9 mouse cellular contexts compared by ENCODE assay signal in genomic region chr8:10017231-10017630, GRCm38 (mm10). TPM values are rescaled to one million over a fixed set of nuclear protein-coding genes. Genes with fewer than 3 reads are reported as not detected.
DNase-seq lines count a peak whose midpoint lies in the region; ATAC-seq lines count a peak whose summit lies in the region.
"Had no signal": no experiment of that assay in that cellular context is flagged by ENCODE, and none has a peak within 500 bp of the region (broad histone marks: within the 10 kb centered on the region; RNA-seq: fewer than 3 reads in every experiment).

No protein-coding gene starts in this region.

- no peaks in the 10 kb centered on the region for H3K9me3 ChIP-seq in hindbrain, embryonic 14.5 days (ENCODE audit: control insufficient read depth, low read length)
- no peaks in the 10 kb centered on the region; the same call in 1 of the 2 replicates for H3K9me3 ChIP-seq in hindbrain, embryonic 12.5 days (replicated peaks)
- H3K9me3 ChIP-seq: intestine, embryonic 15.5 days had no signal

- no peaks in the 10 kb centered on the region for H3K36me3 ChIP-seq in hindbrain, embryonic 14.5 days (replicated peaks; ENCODE audit: control insufficient read depth, insufficient read depth)
- no peaks in the 10 kb centered on the region for H3K36me3 ChIP-seq in hindbrain, embryonic 12.5 days
- H3K36me3 ChIP-seq: intestine, embryonic 15.5 days had no signal

- H3K4me3 ChIP-seq in hindbrain, embryonic 14.5 days (replicated peaks; ENCODE audit: low read length): no peak overlapping the region
- no peak overlapping the region for H3K4me3 ChIP-seq in hindbrain, embryonic 12.5 days
- H3K4me3 ChIP-seq: intestine, embryonic 15.5 days had no signal

- whole genome bisulfite sequencing in hindbrain, embryonic 14.5 days: 60% methylated on average over 3 of the region's 3 CpGs
- 76% methylated on average over 3 of the region's 3 CpGs for WGBS in hindbrain, embryonic 12.5 days

- H3K4me1 ChIP-seq in hindbrain, embryonic 14.5 days (replicated peaks; ENCODE audit: control insufficient read depth, insufficient read depth, low read length): no peaks in the 10 kb centered on the region
- H3K4me1 ChIP-seq in hindbrain, embryonic 12.5 days: no peaks in the 10 kb centered on the region
- H3K4me1 ChIP-seq: intestine, embryonic 15.5 days had no signal

- no peak overlapping the region for H3K27ac ChIP-seq in hindbrain, embryonic 14.5 days
- H3K27ac ChIP-seq in hindbrain, embryonic 12.5 days: no peak overlapping the region
- H3K27ac ChIP-seq: intestine, embryonic 15.5 days had no signal

- no peak overlapping the region for H3K9ac ChIP-seq in hindbrain, embryonic 14.5 days
- no peak overlapping the region for H3K9ac ChIP-seq in hindbrain, embryonic 12.5 days
- H3K9ac ChIP-seq: intestine, embryonic 15.5 days had no signal

- intact Hi-C loops in left cerebral cortex, postnatal 14 days (cut with DNase I): no loop called here

- no peak for ATAC-seq in cerebellum, adult (ENCODE audit: insufficient number of reproducible peaks, low FRiP score, low TSS enrichment)
- ATAC-seq in hindbrain, embryonic 14.5 days (ENCODE audit: low FRiP score): no peak
- ATAC-seq in hindbrain, embryonic 12.5 days (ENCODE audit: low FRiP score): no peak
- ATAC-seq in megakaryocyte, adult 5-6 weeks (ENCODE audit: poor library complexity, severe bottlenecking): no peak
- ATAC-seq: intestine, embryonic 15.5 days had no signal

- peak; percentile 10 for DNase-seq in cerebellum, adult 9-11 months
- peak; percentile 66 for DNase-seq in hindbrain, embryonic 14.5 days (ENCODE audit: low spot score)
- DNase-seq in 3134 (ENCODE audit: extremely low read depth, insufficient read length, low spot score) (peak; percentile 7), liver (no peak)
- peak; percentile 64 to 69 for DNase-seq in left cerebral cortex, postnatal 14 days (ENCODE audit: low spot score in 2 of 2)

- no peak overlapping the region for H3K4me2 ChIP-seq in hindbrain, embryonic 14.5 days (replicated peaks)
- no peak overlapping the region for H3K4me2 ChIP-seq in hindbrain, embryonic 12.5 days (replicated peaks)
- H3K4me2 ChIP-seq: intestine, embryonic 15.5 days had no signal

- no peaks in the 10 kb centered on the region for H3K27me3 ChIP-seq in hindbrain, embryonic 14.5 days (ENCODE audit: control insufficient read depth, insufficient read depth, low read length)
- H3K27me3 ChIP-seq in hindbrain, embryonic 12.5 days: no peaks in the 10 kb centered on the region
- H3K27me3 ChIP-seq: intestine, embryonic 15.5 days had no signal

RNA-seq across cellular contexts. Expression of gene Tnfsf13b, which starts 11.0 kb away (rescaled TPM):
- polyA plus RNA-seq in hindbrain, embryonic 14.5 days (2014; fragmentation: Nextera tagmentation; extraction: Ambion mirVana): 0.46 and 0.65 TPM in 2 replicates
- 0.08 and 0.09 TPM in 2 replicates for polyA plus RNA-seq in hindbrain, embryonic 12.5 days (2016; fragmentation: Nextera tagmentation; extraction: Ambion mirVana)
- total RNA-seq in left cerebral cortex, postnatal 14 days (2021): 1 to 10 TPM; 3.2 to 3.9 TPM
- total RNA-seq in megakaryocyte, adult 5-6 weeks (2015): 23.1 and 26.8 TPM in 2 replicates
- total RNA-seq in megakaryocyte, adult 5-6 weeks (2017): 6.2 and 9.1 TPM in 2 replicates

RNA-seq across cellular contexts. Expression of gene Abhd13, which starts 39.7 kb away (rescaled TPM):
- 19.8 and 21.4 TPM in 2 replicates for polyA plus RNA-seq in hindbrain, embryonic 14.5 days (2014; fragmentation: Nextera tagmentation; extraction: Ambion mirVana)
- 19.2 and 21.3 TPM in 2 replicates for polyA plus RNA-seq in hindbrain, embryonic 12.5 days (2016; fragmentation: Nextera tagmentation; extraction: Ambion mirVana)
- 10 to 100 TPM; 34.7 TPM for total RNA-seq in left cerebral cortex, postnatal 14 days (2021)
- 15.2 and 15.8 TPM in 2 replicates for total RNA-seq in megakaryocyte, adult 5-6 weeks (2015)
- 18.0 and 20.5 TPM in 2 replicates for total RNA-seq in megakaryocyte, adult 5-6 weeks (2017)

RNA-seq across cellular contexts. Expression of gene Lig4, which starts 39.7 kb away (rescaled TPM):
- 11.6 and 14.9 TPM in 2 replicates for polyA plus RNA-seq in hindbrain, embryonic 14.5 days (2014; fragmentation: Nextera tagmentation; extraction: Ambion mirVana)
- polyA plus RNA-seq in hindbrain, embryonic 12.5 days (2016; fragmentation: Nextera tagmentation; extraction: Ambion mirVana): 9.7 and 11.3 TPM in 2 replicates
- 10 to 100 TPM; 10.7 to 10.8 TPM for total RNA-seq in left cerebral cortex, postnatal 14 days (2021)
- total RNA-seq in megakaryocyte, adult 5-6 weeks (2015): 1.7 and 2.2 TPM in 2 replicates
- 1.0 and 1.1 TPM in 2 replicates for total RNA-seq in megakaryocyte, adult 5-6 weeks (2017)
